Mouse (Mus musculus) layer of hippocampus, postnatal 10 days (tissue): ENCODE measurements at regions not wholly inside any gene's neighbourhood (a gene's known extent, or its start where the extent isn't known, plus 50 kb on each side); places are given as distances from the start of the nearest gene placed in this dataset.

Experiments used
- DNase-seq, 2 experiments: peaks; one replicate each; pipeline ENCODE4 v3.0.0; 2021; ENCODE audit warnings: low spot score in 2 of 2

DNA sequence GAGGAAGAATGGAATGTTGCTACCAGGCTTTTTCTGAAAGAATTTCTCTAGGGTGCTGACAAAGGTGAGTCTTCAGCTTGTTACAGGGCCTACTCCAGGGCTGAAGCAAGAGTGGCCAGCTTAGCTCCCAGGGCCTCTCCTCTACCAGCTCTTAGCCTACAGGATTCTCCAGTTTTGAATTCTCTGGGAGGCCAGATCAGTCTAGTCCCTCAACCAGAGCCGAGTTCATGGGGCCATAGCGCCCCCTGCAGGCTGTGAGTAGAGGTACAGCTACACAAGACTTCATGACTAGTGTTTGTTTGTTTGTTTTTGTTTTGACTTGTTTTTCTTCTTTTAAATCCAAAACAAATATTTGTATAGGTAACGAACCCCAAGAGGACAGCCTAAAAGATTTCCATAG lies 211.8 kb upstream of the Eef2kmt start:
- peak; percentile 41 to 66 for DNase-seq

- no peak for DNase-seq
Measured at GRCm38 (mm10) chr16:5466760-5467159, 211.0 kb upstream of the Eef2kmt start.

GRCm38 (mm10) chr16:5455352-5455965 lies 199.7 kb upstream of the Eef2kmt start:
- DNase-seq, result no peak

DNA sequence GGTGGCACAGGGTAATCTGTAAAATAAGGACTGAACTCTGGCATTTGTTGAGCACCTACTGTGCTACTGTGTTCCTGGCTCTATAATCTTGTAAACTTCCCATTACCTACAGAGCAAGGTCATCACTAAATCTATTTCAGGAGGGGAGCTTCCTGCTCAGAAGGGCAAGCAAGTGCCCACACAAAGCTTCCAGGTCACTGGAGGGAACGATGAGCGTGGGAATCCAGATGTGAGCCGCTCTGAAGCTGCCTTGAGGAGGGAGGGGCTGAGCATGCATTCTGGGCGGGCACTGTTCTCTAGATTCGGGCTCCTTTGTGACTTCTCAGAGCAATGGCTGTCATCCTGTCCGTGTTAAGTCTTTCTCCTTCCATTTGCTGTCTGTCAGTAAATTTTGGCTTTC lies 198.5 kb upstream of the Eef2kmt start:
- no peak for DNase-seq

DNA sequence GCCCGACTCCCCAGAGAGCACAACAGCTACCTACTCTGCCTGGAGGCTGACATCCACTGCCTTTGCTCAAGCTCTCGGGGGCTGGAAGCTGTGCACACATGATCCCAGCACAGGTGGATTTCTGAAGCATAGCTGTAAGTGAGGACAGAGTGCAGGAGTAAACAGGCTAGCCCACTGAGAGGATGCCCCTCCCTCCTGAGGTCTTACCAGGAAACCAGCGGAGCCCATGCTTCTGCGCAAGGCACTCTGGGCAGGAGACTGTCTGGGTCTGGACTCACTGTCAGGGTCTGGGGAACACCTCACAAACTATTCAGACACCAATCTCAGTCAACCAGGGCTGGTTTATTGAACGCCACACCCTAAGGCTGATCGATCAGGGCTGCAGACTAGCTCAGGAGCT lies 197.2 kb upstream of the Eef2kmt start:
- DNase-seq, result no peak

DNA sequence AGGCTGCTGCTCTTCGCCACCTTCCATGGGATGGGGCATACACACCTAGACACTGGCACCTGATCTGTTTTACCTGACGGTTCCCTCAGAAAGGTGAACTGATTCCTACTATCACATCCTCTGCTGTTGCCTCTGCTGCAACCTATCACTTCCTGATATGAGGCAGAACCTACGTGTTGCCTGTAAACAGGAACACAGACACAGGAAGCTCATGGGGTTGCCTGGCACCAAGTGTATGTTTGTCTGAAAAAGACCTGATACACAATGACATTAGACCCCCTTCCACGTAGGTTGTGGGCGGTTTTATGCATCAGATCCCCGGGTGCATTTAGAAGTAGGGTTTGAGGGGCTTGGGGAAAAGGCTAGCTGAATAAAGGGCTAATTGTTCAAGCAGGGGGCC lies 190.0 kb upstream of the Eef2kmt start:
- no peak for DNase-seq

DNA sequence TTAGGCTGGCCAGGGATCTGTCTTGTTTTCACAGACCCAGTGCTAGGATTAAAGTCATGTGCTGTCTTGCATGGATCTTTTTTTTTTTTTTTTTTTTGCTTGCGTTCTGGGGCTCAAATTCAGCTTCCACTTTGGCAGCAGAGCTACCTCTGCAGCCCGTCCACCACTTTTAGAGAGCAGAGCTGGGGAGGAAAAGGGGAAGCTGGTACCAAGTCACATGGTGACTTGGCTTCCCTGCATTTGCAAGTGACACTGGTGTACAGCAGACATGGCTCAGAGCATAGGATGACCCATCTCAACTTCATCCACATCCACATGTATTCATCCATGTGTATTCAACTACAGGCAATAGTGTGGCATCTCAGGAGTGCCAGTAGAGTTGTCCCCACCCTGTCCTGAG lies 189.0 kb upstream of the Eef2kmt start:
- DNase-seq, result no peak

GRCm38 (mm10) chr16:5439717-5440116 lies 183.9 kb upstream of the Eef2kmt start:
- DNase-seq, result no peak

- DNase-seq, result no peak
Measured at GRCm38 (mm10) chr16:5438405-5438804, 182.6 kb upstream of the Eef2kmt start.

GRCm38 (mm10) chr16:5431689-5432088 lies 175.9 kb upstream of the Eef2kmt start:
- no peak for DNase-seq

GRCm38 (mm10) chr16:5431111-5431510 lies 175.3 kb upstream of the Eef2kmt start:
- peak; percentile 75 to 79 for DNase-seq

- DNase-seq, result no peak
Measured at GRCm38 (mm10) chr16:5429466-5429865, 173.7 kb upstream of the Eef2kmt start.

- DNase-seq, result no peak
Measured at GRCm38 (mm10) chr16:5425908-5426307, 170.1 kb upstream of the Eef2kmt start.

DNA sequence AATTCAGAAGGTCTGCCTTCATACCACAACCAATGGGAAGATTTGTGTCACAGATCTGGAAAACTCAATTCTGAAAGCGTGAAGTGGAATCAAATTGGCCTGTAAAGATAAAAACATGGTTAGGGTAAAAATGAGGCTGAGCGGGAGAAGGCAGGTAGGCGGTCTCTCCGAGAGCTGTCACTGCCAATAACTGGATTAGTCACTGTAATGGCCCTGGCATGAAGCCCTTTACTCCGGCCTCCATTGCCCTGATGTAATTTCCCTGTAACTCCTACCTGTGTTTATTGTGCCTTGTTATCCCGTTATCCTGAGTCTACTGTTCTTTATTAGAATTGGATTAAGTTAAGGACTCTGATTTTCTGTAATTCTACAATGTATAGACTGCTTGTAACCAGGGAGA lies 166.3 kb upstream of the Eef2kmt start:
- DNase-seq, result no peak

DNA sequence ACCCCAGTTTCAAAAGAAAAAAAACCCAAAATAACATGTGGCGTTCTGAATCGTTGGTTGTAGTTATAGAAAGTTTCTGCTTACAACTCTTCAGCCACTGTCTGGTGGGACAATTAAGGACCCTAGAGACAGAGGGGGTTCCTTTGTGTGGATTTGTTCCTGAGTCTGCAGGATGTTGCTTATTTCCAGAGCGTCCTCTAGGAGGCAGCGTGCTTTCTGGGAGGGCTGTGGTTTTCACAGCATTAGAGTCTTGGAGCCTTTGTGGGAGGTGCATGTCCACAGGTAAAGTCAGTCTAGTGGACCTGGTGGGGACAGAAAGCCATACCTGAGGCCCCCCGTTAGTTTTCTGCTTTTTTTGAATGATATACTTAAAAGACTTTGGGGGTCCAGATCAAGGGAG lies 165.8 kb upstream of the Eef2kmt start:
- no peak for DNase-seq

GRCm38 (mm10) chr16:5419467-5419866 lies 163.7 kb upstream of the Eef2kmt start:
- DNase-seq, result no peak

DNA sequence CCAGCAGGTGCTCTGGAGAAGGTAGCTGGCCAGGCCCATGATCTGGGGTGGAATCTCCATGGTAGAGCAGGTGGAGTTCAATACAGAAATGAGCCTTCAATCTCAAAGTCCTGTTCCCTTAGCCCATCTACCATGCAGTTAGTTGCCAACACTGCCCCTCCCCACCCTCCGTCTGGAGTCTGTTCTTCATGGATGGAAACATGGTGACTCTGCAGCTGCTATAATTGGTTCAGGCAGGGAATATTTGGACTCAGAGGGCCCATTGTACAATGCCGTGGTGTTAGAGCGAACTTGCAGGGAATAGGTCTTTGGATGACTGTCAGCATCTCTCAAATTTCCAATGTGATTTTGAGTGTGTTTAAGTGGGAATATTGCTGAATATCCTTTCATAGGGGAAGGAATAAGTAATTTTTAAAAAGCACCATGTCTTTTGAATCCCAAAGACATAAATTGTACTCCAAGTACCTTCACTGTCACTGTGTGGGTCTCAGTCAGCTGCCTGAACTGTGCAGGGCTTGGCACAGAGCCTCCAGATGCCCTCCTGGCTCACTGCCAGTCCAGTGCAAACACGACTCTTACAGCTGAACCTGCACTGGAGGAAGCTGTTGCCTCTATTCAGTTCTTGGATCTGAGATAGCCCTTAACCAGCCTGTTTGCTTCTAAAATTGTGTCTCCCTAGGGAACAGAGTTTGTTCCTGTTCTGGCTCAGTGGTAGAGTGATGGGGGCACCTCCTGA lies 162.8 kb upstream of the Eef2kmt start:
- peak; percentile 31 to 35 for DNase-seq

GRCm38 (mm10) chr16:5415310-5415709 lies 159.5 kb upstream of the Eef2kmt start:
- DNase-seq, result no peak

DNA sequence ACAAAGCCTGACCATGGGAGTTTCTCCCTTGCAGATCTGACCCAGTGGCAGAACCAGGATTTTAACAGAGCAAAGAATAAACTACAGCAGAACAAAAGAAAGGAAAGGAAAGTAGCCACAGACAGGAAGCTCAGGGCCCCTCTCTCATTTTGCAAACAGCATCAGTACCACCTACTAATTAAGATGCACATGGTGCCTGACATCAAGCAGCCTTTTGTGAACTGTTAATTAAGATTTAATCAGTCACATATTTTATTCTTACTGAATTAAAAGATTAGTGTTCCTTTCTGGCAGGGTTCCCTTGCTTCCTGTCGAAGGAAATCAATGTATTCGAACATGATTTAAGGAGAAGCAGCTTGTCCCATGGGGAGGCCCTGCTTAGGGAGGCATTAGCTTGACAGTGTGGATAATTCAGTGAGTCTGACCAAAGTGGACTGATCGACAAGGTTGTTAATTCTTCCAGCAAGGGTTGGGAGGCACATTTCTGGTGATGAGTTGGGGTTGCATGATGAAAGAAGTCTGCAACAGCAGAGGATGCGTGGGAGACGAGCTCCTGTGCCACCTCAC lies 156.1 kb upstream of the Eef2kmt start:
- DNase-seq, result no peak

GRCm38 (mm10) chr16:5406711-5407110 lies 150.9 kb upstream of the Eef2kmt start:
- peak; percentile 63 to 67 for DNase-seq

- no peak for DNase-seq
Measured at GRCm38 (mm10) chr16:5393336-5393735, 137.6 kb upstream of the Eef2kmt start.

DNA sequence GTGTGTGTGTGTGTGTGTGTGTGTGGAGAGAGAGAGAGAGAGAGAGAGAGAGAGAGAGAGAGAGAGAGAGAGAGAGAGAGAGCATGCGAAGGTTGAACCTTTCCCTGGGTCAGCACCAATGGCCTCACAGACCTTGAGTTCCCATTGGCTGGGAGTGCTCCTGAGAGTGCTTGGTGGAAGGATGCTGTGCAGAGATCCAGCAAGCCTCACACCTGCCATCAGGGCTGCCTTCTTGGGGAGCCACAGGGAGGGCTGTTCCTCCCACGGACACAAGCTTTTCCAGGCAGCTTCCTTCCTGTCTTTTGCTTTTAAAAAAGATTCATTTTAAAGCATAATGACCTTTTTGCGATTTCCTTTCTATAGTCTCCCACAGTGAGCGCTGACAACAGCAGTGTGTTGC lies 127.1 kb upstream of the Eef2kmt start:
- no peak for DNase-seq
